Mouse (Mus musculus): ENCODE data around the gene Arhgap6.

Arhgap6 gene

DNA sequence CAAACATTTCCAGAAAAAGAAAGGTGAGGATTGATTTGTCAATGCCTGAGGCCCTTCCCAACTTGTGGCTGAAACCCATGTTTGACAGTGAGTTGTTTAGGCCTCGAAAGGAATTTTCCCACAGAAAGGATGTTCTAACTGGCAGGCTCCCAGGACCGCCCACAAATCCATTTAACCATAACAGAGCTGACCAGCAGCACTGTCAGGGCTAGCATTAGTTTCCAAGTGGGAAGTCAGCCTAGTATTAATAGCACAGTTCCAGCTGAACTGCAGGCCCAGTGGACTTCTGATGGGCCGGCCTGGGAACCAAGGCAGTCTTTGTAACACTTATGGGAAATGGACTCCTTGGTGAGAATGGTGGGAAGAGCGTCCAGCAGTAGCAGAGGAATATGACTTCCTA is 317.8 kb downstream of the Arhgap6 start:
- DNase-seq (ENCODE audit: low spot score), result no peak

DNA sequence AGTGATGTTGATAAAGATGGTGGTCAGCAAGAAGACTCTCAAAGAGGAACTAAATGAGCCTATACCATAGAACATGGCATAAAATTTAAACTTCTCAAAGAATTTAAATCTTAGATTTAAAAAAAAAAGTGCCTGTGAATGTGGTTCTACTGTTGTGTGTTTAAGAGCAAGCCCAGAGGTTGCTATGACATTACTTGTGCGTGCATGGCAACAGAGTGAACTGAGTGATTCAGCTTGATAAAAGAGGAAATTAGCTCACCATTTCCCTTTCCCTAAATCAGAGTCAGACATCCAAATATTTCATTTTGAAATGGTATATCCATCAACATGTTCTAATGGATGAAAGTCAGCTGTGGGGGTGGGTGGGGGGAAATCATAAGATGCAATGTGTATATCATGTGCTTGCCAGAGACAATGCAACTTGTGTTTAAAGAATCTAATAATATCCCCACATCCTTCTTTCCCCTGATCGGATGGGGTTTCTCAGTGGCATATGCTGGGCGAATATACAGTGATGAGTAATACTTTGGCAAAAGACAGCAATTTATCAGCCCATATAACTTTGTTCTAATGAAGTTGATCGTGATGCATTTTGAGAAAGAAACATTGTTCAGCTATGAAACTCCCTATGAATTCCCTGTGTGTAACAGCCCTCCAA is 328.3 kb downstream of the Arhgap6 start:
- no peak for DNase-seq (ENCODE audit: low spot score)

DNA sequence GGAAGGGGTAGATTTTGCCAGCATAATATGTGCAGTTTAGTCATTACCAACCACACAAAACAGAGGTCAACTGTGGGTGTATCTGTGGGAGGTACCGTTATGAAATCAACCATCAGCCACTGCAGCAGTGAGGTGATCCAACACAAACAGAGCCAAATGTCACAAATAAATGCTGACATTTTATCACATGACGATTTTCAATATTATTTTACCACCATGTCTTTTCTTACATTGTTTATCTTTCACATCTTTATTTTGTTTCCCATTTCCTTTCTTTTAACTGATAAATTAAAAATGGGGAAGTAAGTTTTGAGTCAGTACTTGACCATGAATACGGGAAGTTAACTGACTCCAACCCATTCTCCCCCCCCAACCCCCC is 328.9 kb downstream of the Arhgap6 start:
- no peak for DNase-seq (ENCODE audit: low spot score)

DNA sequence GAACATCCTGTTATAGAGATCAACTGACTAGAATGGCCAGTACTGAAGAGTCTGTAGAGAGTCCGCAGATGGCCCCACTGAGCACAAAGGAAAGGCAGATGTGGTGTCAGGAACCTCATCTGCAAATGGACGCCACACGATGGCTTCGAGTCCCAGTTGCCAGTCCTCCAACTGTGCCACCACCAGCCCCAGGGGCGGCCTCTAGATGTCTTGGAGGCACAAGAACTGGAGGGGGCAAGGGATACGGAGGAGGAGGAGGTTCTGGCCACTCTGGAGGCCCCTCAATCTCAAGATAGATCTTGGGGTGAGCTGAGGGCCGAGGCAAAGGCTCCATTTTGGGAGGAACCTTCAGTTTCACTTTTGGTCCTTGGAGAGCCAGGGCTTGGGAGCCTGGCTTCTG is 344.9 kb downstream of the Arhgap6 start:
- no peak for DNase-seq (ENCODE audit: low spot score)

DNA sequence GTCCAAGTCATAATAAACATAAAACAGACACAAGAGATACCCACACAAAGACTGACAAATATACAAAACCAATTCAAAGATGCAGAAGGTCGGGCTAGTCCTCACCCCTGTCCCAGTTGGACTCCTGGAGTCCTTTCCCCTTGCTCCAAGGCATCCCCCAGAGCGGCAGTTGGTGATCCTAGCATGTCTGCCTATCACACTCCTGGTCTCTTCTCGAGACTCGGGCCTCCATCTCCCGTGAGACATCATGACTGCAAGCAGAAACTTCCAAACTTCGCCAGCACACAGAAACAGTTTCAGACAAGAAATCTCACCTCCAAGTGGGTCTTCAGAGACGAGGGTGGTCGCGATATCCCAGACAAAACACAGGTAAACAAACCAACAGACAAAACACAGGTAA is 345.6 kb downstream of the Arhgap6 start:
- no peak for DNase-seq (ENCODE audit: low spot score)

DNA sequence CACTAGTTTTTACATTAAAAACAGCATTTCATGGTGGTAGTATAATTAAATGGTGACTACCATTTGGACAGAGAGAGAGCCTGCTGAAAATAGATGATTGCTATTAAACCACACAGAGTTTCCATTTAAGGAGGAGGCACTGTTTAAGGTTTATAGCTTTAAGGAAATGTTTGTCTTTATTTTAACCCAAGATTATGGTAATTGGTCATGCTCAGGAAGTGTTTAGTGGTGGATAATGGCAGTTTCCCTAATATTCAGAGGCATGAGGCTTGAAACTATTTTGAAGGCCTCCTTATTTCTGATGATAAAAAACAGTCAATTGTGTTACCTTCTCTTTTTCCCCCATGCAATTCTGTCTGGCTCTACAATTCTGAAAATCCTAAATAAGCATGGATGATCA is 358.9 kb downstream of the Arhgap6 start:
- DNase-seq (ENCODE audit: low spot score), result no peak

DNA sequence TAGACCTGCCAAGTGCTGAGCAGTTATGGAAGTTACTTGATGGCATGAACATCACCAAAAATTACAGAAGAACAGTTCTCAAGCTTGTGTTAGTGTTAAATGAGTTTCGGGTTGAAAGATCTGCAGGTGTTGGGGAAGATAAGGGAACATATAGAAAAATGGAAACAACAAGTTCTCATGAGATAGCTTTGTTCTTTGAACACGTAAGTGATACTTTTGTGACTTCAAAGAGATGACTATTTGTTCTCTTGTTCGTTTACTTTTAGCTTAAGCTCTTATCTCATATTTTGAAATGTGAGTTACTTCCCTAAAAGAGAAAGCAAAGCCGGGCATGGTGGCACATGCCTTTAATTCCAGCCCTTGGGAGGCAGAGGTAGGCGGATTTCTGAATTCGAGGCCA is 363.5 kb downstream of the Arhgap6 start:
- no peak for DNase-seq (ENCODE audit: low spot score)

DNA sequence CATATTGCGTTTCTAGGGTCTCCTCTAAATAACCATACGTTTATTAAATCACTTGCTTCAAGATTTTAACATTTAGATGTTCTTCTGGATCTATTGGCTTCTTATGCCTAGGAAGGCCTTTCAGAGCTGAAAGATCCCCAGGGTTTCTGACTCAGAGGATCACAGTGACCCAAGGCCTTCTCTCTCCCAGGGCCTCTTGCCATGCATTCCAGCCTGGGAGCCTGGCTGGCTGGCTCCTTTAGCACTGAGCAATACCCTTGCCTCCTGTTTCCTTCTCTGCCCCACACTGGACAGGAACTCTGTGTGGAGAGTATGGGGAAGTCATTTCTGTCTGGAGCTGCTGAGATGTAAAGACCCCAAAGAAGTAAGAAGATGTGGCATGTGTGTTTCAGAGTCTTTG is 376.1 kb downstream of the Arhgap6 start:
- no peak for DNase-seq (ENCODE audit: low spot score)

DNA sequence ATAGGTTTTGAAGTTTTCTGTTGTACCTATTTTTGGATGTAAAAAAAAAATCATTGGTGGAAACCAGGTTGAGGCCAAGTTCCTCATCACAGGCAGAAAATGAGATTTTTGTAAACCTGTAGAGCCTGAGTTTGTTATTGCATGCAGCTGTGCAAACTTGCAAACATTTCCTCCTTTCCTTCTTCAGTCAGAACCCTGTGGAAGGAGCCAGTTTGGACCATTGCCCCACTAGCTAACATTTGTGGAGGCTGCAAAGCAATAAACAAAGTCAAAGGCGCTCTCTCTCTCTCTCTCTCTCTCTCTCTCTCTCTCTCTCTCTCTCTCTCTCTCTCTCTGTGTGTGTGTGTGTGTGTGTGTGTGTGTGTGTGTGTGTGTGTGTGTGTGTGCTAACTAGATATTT is 378.9 kb downstream of the Arhgap6 start:
- DNase-seq (ENCODE audit: low spot score), result no peak

DNA sequence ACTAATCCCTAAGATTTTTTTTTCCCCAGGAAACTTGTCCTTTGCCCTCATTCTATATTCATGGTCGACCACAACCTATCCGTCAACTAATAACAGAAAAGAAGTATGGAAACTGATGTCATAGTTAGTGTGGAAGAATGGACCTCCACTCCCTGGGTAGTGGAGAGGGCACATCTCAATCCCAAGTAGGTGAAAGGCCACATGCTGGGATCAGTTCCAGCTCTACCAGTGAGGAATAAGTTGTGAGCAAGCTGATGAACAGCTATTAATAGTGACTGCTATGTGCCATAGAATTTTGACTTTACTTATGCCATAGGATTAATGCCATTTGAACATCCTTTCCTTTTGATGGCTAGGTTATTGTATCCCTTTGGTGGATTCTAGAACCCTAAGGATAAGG is 383.7 kb downstream of the Arhgap6 start:
- no peak for DNase-seq (ENCODE audit: low spot score)

DNA sequence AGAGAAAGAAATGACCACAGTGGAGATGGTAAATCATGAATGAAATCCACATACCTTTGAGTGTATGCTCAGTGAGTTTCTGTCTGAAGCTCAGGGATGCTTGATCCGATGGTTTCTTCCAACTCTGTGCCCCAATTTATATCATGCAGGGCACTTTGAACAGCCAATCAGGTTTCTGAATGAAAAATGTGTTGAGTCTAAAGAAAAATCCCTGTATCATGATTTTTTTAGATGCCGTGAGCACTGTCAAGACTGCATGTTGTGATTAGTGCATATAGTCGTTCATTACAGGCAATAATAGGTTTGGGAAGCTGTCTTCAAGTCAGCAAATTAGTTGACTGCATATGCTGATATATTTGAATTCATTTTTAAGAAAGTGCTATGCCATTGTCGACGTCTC is 392.2 kb downstream of the Arhgap6 start, which contains the start of gene Amelx:
Gene Amelx, minus strand, starts transcription at position 101 of the 400 bp plus-strand sequence.
- no peak for DNase-seq (ENCODE audit: low spot score)

DNA sequence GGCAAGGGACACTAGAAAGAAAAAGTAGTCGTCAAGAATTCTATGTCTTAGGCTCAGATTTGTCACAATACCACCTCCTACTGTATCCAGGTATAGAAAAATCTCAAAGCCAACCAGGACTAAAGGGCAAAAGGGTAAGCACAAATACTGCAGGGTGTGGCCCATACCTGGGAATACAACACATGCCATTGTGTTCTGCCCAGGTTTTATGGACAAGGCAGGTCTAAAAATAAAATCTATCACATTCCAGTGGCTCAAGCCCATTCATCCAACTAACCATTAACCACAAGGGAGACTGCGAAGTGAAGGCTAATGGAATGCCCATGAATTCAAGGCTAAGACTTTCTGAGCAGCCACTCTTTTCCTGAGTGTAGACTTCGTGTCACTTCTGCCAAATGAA is 415.1 kb downstream of the Arhgap6 start:
- DNase-seq (ENCODE audit: low spot score), result no peak

DNA sequence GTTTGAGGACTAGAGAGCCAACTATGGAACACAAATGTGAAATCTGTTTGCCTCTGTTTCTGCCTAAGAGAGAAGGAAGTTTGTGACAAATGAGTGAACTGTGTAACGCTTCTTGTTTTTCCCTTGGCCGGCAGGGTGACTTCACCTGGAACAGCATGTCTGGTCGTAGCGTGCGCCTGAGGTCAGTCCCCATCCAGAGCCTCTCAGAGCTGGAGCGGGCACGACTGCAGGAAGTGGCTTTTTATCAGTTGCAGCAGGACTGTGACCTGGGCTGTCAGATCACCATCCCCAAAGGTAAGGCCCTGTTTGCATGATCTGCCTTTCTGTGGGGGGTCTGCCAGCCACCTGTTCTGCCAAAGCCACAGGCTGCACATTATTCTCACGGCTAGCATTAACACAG is 425.2 kb downstream of the Arhgap6 start:
- DNase-seq (ENCODE audit: low spot score), result no peak

DNA sequence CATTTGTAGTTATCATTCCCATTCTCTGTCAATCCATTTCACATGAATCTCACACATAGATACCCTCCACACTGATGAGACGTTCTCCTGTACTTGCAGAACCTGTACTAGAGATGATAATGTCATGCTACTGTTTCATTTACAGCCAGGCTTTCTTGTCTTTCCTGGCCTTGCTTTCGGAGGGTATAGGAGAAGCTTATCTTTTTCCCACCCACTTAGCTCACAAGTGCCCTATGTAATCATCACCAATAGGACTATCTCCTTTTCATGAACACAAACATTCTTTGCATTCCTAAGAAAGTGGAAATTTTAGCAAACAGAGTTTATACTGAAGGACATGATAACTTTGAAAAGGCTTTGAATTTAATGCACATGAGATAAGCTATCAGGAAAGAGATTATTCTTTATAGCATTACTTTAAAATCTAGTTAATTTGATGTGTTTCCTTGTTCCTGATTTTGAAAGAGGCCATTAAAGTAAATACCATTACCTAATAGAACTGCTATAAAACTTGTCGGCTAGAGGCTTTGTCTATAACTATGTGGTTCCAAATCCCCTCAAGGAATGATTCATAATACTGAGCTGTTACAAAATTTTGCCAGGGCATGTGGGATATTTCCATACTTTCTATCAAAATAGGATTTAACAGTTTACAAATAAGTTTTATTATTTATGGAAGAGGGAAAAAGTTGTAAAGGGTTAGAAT is 427.6 kb downstream of the Arhgap6 start:
- no peak for DNase-seq (ENCODE audit: low spot score)

DNA sequence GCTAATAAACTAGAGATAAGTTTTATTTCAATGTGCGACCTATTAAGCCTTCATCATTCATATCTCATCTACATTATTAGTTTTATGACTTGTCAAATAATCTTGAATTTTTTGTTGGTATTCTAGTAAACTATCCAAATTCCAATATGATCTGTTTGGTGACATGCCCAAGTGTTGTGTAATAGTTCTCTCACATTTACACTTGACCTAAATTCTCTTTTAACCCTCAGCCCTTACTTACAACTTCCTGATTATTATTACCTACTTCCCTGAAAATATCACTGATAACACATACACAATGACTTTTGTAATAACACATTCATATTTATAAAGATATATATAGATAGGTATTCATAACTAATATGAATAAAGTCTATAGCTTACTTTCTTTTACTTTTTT is 461.0 kb downstream of the Arhgap6 start:
- DNase-seq (ENCODE audit: low spot score), result no peak

DNA sequence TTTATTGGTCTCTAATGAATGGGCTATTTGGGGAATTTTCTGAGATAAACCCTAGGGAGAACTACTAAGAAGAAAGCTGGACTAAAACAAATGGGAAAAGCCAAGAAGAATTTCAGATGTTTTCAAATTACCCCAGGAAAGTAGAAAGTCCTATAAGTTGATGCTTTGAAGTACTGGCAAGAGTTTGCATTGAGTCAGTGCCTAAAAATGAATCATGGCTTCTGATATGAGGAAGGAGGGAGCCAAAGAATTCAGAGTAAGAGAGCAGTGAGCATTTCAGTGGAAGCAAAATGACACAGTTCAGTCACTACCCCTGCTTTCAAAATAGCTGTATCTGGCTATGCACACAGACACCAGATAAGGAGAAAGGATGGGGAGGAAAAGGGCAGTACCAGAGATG is 461.8 kb downstream of the Arhgap6 start:
- no peak for DNase-seq (ENCODE audit: low spot score)

DNA sequence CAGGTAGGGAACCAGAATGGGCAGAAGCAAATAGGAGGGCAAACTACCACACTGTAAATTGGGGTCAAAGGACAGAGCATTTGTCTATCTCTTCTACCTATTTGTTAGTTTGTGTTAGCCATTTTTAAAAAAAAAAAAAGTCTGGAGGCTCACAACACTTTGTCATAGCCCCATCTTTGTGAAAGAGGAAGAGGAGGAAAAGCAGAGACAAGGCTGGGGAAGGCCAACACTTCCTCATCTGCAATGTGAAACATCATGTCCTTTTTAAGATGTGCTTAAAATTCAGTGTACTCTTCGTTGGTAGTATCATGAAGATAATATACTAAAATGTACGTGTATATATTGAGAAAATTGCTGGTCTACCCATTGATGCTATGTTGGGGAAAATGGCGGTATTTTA is 466.1 kb downstream of the Arhgap6 start:
- no peak for DNase-seq (ENCODE audit: low spot score)

DNA sequence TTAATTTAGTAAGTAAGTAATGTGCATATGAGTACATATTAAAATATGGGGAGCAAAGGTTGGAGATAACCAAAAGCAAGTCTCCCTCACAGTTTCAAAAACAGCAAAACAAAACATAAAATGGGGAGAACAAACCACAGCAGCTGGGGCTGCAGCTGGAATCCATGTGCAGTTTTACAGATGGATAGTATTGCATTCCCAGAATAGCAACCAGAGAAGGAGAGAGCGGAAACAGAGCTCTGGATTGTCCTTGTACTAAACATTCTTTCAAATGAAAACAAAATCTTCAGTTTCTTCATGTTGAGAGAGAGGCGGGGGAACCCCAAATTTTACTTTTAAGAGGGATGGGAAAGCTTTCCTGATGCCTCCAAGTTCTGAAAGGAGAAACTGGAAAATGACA is 467.3 kb downstream of the Arhgap6 start:
- DNase-seq (ENCODE audit: low spot score), result no peak

DNA sequence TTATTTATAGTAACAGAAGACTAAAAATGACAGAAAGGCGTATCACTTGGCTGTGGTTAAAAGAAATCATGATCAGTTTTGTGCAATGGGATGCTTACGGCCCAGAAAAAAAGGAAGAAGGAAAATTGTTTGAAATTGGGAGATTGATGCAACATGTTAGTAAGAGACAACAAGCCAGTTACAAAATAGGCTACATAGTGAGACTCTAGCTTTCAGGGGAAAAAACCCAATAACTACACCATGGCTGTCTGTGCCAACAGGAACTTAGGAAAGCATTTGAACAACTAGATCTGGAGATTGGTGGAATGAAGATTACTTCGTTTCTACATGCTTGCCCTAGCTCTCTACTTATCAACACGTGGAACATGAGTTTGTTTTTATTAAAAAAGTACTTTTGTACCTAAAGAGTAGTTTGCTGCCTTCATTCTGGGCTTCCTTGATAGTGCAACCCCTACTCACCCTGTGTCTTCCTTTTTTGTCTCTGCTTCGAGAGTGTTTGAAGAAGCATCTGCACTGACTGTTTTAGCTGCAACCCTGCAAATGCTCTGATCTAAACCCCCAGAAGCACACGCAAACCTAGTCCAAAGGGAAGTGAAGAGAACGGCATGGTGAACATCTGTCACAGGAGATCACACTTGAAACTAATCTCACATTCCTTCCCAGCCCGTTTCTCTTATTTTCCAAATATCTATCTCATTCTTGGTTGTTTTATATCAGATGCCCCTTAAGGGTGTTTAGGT is 468.7 kb downstream of the Arhgap6 start:
- DNase-seq (ENCODE audit: low spot score), result no peak

DNA sequence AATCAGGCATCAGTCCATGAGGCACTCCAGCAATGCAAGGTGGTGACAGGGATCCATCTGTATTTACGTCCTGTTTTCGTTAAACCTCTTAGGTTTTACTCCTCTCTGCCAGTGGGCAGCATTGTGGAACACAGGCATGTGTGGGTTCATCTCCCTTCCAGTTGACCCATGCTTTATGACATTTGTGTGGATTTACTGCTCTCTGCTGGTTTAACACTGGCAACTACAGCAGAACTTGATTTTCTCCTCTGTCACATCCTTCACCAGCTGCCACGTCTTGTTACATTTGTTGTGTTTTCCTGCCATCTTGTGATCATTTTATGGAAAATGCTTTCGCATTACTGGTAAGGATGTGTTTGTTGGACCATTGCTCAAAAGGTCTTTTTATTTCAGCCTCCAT is 504.7 kb downstream of the Arhgap6 start:
- peak; percentile 41 for DNase-seq (ENCODE audit: low spot score)

DNA sequence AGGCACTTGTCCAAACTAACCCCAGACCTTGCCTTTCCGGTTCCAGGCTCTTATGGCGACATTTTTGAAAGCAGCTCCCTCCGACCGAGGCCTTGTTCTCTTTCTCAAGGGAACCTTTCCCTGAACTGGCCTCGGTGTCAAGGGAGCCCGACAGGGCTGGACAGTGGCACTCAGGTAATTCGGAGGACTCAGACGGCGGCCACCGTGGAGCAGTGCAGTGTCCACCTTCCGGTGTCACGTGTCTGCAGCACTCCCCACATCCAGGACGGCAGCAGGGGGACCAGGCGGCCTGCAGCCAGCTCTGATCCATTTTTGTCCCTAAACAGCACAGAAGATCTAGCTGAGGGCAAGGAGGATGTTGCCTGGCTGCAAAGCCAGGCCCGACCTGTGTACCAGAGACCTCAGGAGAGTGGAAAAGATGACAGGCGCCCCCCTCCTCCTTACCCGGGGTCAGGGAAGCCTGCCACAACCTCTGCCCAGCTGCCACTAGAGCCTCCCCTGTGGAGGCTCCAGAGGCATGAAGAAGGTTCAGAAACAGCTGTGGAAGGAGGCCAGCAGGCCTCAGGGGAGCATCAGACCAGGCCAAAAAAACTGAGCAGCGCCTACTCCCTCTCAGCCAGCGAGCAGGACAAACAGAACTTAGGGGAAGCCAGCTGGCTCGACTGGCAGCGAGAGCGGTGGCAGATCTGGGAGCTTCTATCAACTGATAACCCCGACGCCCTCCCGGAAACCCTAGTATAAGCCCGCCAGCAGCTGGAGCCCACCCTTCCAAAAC is 507.6 kb downstream of the Arhgap6 start:
- no peak for DNase-seq (ENCODE audit: low spot score)

DNA sequence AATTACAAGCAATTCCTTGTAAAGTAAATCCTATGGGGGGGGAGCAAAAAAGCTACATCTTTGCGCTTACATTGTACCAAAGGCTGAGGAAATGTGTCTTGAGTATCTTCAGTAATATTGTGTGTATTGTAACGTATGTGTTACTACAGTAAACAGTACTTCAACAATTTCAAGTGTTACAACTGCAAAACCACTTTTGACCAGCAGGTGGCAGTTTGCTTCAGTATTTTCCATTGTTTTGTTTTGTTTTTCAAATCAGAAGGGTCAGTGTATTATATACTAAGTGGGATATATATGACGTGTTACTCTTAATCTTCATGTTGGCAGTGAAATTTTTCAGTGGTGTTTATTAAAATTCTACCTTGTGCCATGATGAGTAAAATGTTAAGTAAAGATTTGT is 509.0 kb downstream of the Arhgap6 start:
- DNase-seq (ENCODE audit: low spot score), result peak; percentile 47

DNA sequence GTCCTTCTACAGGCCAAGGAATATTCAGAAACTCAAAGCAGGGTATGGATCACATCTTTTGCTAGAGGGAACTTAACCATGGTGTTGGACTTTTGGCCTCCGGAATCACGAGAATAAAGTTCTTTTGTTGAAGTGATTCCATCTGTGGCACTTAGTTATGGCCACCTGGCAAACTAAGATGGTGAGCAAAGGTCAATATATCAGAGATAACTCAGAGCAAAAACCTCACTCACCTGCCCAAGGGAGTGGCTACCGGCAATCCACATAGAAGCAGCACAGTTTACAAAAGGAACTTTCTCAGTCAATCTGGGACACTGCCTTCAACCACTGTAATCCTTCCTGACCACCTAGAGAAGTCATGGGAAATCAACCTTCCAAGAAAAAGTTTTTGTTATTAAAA is 513.7 kb downstream of the Arhgap6 start:
- no peak for DNase-seq (ENCODE audit: low spot score)

Measured in MN1 (cell line).